Mouse (Mus musculus) MEL (cell line): ENCODE measurements around the gene Thbs3. TPM values are rescaled to one million over a fixed set of nuclear protein-coding genes. Genes with fewer than 3 reads are reported as not detected.

Experiments
- DNase-seq: peaks from one replicate; pipeline ENCODE4 v3.0.0; 2011; ENCODE audit warnings: low read depth, low spot score
- H3K27ac ChIP-seq: 2 replicates; pipeline ENCODE4 v1.5.1; 2012; ENCODE audit warnings: low read depth, mild to moderate bottlenecking, control low read depth, low read length, moderate library complexity; ENCODE audit not compliant: control insufficient read depth
- H3K27me3 ChIP-seq, 2 experiments: fragments of 150-350 bp in 1 of 2; sonication (generic) in 1 of 2; 2 replicates each; pipeline ENCODE4 v1.6.1; 2012; ENCODE audit warnings: low read length in 2 of 2, mild to moderate bottlenecking in 2 of 2, improper control_type of control experiment in 1 of 2, moderate library complexity in 1 of 2; ENCODE audit not compliant: insufficient read depth in 2 of 2, control insufficient read depth in 1 of 2
- H3K36me3 ChIP-seq, 2 experiments: 2 replicates each; pipeline ENCODE4 v1.6.1; 2012 to 2014; ENCODE audit warnings: low read length in 2 of 2, improper control_type of control experiment in 1 of 2, inconsistent platforms in 1 of 2, mild to moderate bottlenecking in 1 of 2; ENCODE audit not compliant: insufficient read depth in 2 of 2, control insufficient read depth in 1 of 2
- H3K4me1 ChIP-seq, 2 experiments: fragments of 150-350 bp in 1 of 2; sonication (generic) in 1 of 2; 2 replicates each; pipeline ENCODE4 v1.6.1; 2012; ENCODE audit warnings: low read length in 2 of 2, improper control_type of control experiment in 1 of 2, mild to moderate bottlenecking in 1 of 2; ENCODE audit not compliant: insufficient read depth in 2 of 2, control insufficient read depth in 1 of 2
- H3K4me3 ChIP-seq, 2 experiments: fragments of 150-350 bp in 1 of 2; sonication (generic) in 1 of 2; 2 replicates each; pipeline ENCODE4 v1.5.1; 2012; ENCODE audit warnings: low read depth in 2 of 2, low read length in 2 of 2, mild to moderate bottlenecking in 2 of 2, moderate library complexity in 2 of 2, control low read depth in 1 of 2, improper control_type of control experiment in 1 of 2; ENCODE audit not compliant: control insufficient read depth in 1 of 2, insufficient read depth in 1 of 2
- H3K79me2 ChIP-seq: 2 replicates; pipeline ENCODE4 v1.6.1; 2012; ENCODE audit warnings: mild to moderate bottlenecking, low read length, moderate library complexity; ENCODE audit not compliant: control insufficient read depth, poor library complexity, insufficient read depth
- H3K9ac ChIP-seq: 2 replicates; pipeline ENCODE4 v1.6.1; 2012; ENCODE audit warnings: low read depth, mild to moderate bottlenecking, control low read depth, low read length, moderate library complexity; ENCODE audit not compliant: control insufficient read depth, poor library complexity, severe bottlenecking
- H3K9me3 ChIP-seq: fragments of 150-350 bp; sonication (generic); replicated peaks from 2 replicates; pipeline ENCODE4 v1.6.1; 2012; ENCODE audit warnings: mild to moderate bottlenecking, low read length, improper control_type of control experiment, moderate library complexity; ENCODE audit not compliant: insufficient read depth
- CHD1 ChIP-seq: IDR thresholded peaks from 2 replicates; pipeline ENCODE4 v1.6.1; 2012; ENCODE audit warnings: low read depth, mild to moderate bottlenecking, inconsistent platforms, low read length, improper control_type of control experiment
- CHD2 ChIP-seq: IDR thresholded peaks from 2 replicates; pipeline ENCODE4 v1.6.1; 2011; ENCODE audit warnings: low read length, improper control_type of control experiment
- CTCF ChIP-seq, 3 experiments: IDR thresholded peaks in 2 of 3; conservative IDR thresholded peaks in 1 of 3; 2 replicates each; pipeline ENCODE4 v1.5.1; 2011 to 2012; ENCODE audit warnings: low read length in 3 of 3, low read depth in 2 of 3, mild to moderate bottlenecking in 2 of 3, improper control_type of control experiment in 1 of 3, inconsistent platforms in 1 of 3, mixed read lengths in 1 of 3, moderate library complexity in 1 of 3; ENCODE audit not compliant: control insufficient read depth in 1 of 3, insufficient read depth in 1 of 3, poor library complexity in 1 of 3, severe bottlenecking in 1 of 3
- E2F4 ChIP-seq: IDR thresholded peaks from 2 replicates; pipeline ENCODE4 v1.6.1; 2011; ENCODE audit warnings: low read depth, low read length, improper control_type of control experiment, borderline replicate concordance
- ELF1 ChIP-seq: IDR thresholded peaks from 2 replicates; pipeline ENCODE4 v1.6.1; 2014; ENCODE audit warnings: low read depth, mild to moderate bottlenecking, inconsistent platforms, low read length, improper control_type of control experiment, moderate library complexity
- EP300 ChIP-seq, 2 experiments: IDR thresholded peaks; 2 replicates each; pipeline ENCODE4 v1.6.1; 2011; ENCODE audit warnings: improper control_type of control experiment in 2 of 2, low read length in 2 of 2, low read depth in 1 of 2, mild to moderate bottlenecking in 1 of 2
- ETS1 ChIP-seq: IDR thresholded peaks from 2 replicates; pipeline ENCODE4 v1.6.1; 2012; ENCODE audit warnings: low read depth, mild to moderate bottlenecking, inconsistent platforms, low read length, improper control_type of control experiment, moderate library complexity
- GABPA ChIP-seq: IDR thresholded peaks from 2 replicates; pipeline ENCODE4 v1.6.1; 2012; ENCODE audit warnings: low read depth, mild to moderate bottlenecking, inconsistent platforms, low read length, improper control_type of control experiment, moderate library complexity
- GATA1 ChIP-seq: IDR thresholded peaks from 2 replicates; pipeline ENCODE4 v1.6.1; 2011; ENCODE audit warnings: low read depth, low read length, improper control_type of control experiment
- HCFC1 ChIP-seq: IDR thresholded peaks from 2 replicates; pipeline ENCODE4 v1.6.1; 2012; ENCODE audit warnings: low read depth, mild to moderate bottlenecking, inconsistent platforms, low read length, improper control_type of control experiment, moderate library complexity
- JUND ChIP-seq: IDR thresholded peaks from 2 replicates; pipeline ENCODE4 v1.6.1; 2011; ENCODE audit warnings: low read depth, mild to moderate bottlenecking, improper control_type of control experiment, low read length
- MAFK ChIP-seq: IDR thresholded peaks from 2 replicates; pipeline ENCODE4 v1.6.1; 2011; ENCODE audit warnings: low read depth, mild to moderate bottlenecking, low read length, improper control_type of control experiment, borderline replicate concordance
- MAX ChIP-seq: IDR thresholded peaks from 2 replicates; pipeline ENCODE4 v1.6.1; 2011; ENCODE audit warnings: low read length, improper control_type of control experiment
- MAZ ChIP-seq: IDR thresholded peaks from 2 replicates; pipeline ENCODE4 v1.6.1; 2012; ENCODE audit warnings: low read depth, mild to moderate bottlenecking, inconsistent platforms, low read length, improper control_type of control experiment
- MEF2A ChIP-seq: IDR thresholded peaks from 2 replicates; pipeline ENCODE4 v1.6.1; 2014; ENCODE audit warnings: low read depth, mild to moderate bottlenecking, inconsistent platforms, low read length, improper control_type of control experiment; ENCODE audit not compliant: poor library complexity, insufficient replicate concordance, severe bottlenecking; ENCODE audit errors: extremely low read depth
- MXI1 ChIP-seq: IDR thresholded peaks from 2 replicates; pipeline ENCODE4 v1.6.1; 2011; ENCODE audit warnings: mild to moderate bottlenecking, low read depth, low read length, improper control_type of control experiment
- MYB ChIP-seq: IDR thresholded peaks from 2 replicates; pipeline ENCODE4 v1.6.1; 2011; ENCODE audit warnings: mild to moderate bottlenecking, low read depth, low read length, improper control_type of control experiment
- MYC ChIP-seq: IDR thresholded peaks from 2 replicates; pipeline ENCODE4 v1.6.1; 2011; ENCODE audit warnings: low read depth, mild to moderate bottlenecking, low read length, improper control_type of control experiment, moderate library complexity
- NELFE ChIP-seq: IDR thresholded peaks from 2 replicates; pipeline ENCODE4 v1.6.1; 2011; ENCODE audit warnings: low read depth, low read length, improper control_type of control experiment
- NRF1 ChIP-seq: IDR thresholded peaks from 2 replicates; pipeline ENCODE4 v1.6.1; 2014; ENCODE audit warnings: low read depth, mild to moderate bottlenecking, inconsistent platforms, low read length, improper control_type of control experiment, moderate library complexity; ENCODE audit not compliant: poor library complexity, insufficient read depth, severe bottlenecking
- POLR2AphosphoS2 ChIP-seq: IDR thresholded peaks from 2 replicates; pipeline ENCODE4 v1.6.1; 2011; ENCODE audit warnings: low read length, improper control_type of control experiment
- RAD21 ChIP-seq: IDR thresholded peaks from 2 replicates; pipeline ENCODE4 v1.6.1; 2011; ENCODE audit warnings: mild to moderate bottlenecking, low read depth, low read length, improper control_type of control experiment
- RCOR1 ChIP-seq: IDR thresholded peaks from 2 replicates; pipeline ENCODE4 v1.6.1; 2012; ENCODE audit warnings: low read depth, mild to moderate bottlenecking, inconsistent platforms, low read length, improper control_type of control experiment
- SIN3A ChIP-seq: IDR thresholded peaks from 2 replicates; pipeline ENCODE4 v1.6.1; 2012; ENCODE audit warnings: low read length, improper control_type of control experiment, inconsistent platforms
- SMC3 ChIP-seq: IDR thresholded peaks from 2 replicates; pipeline ENCODE4 v1.6.1; 2011; ENCODE audit warnings: low read depth, low read length, improper control_type of control experiment
- TBP ChIP-seq: IDR thresholded peaks from 2 replicates; pipeline ENCODE4 v1.8.0; 2011; ENCODE audit warnings: low read depth, low read length, improper control_type of control experiment
- TCF12 ChIP-seq: IDR thresholded peaks from 2 replicates; pipeline ENCODE4 v1.6.1; 2014; ENCODE audit warnings: low read depth, mild to moderate bottlenecking, inconsistent platforms, low read length, improper control_type of control experiment, moderate library complexity
- UBTF ChIP-seq: IDR thresholded peaks from 2 replicates; pipeline ENCODE4 v1.6.1; 2012; ENCODE audit warnings: low read depth, mild to moderate bottlenecking, inconsistent platforms, low read length, improper control_type of control experiment, moderate library complexity, borderline replicate concordance; ENCODE audit not compliant: insufficient read depth
- USF1 ChIP-seq: IDR thresholded peaks from 2 replicates; pipeline ENCODE4 v1.6.1; 2014; ENCODE audit warnings: low read depth, mild to moderate bottlenecking, inconsistent platforms, low read length, improper control_type of control experiment, moderate library complexity
- USF2 ChIP-seq, 2 experiments: IDR thresholded peaks; 2 replicates each; pipeline ENCODE4 v1.6.1; 2011 to 2012; ENCODE audit warnings: improper control_type of control experiment in 2 of 2, low read length in 2 of 2, borderline replicate concordance in 1 of 2, inconsistent platforms in 1 of 2, low read depth in 1 of 2, mild to moderate bottlenecking in 1 of 2; ENCODE audit not compliant: insufficient read depth in 1 of 2
- ZC3H11A ChIP-seq: IDR thresholded peaks from 2 replicates; pipeline ENCODE4 v1.6.1; 2012; ENCODE audit warnings: low read depth, mild to moderate bottlenecking, inconsistent platforms, low read length, improper control_type of control experiment
- ZMIZ1 ChIP-seq: IDR thresholded peaks from 2 replicates; pipeline ENCODE4 v1.6.1; 2012; ENCODE audit warnings: low read depth, mild to moderate bottlenecking, inconsistent platforms, low read length, improper control_type of control experiment, moderate library complexity
- ZNF384 ChIP-seq: IDR thresholded peaks from 2 replicates; pipeline ENCODE4 v1.6.1; 2012; ENCODE audit warnings: low read depth, mild to moderate bottlenecking, inconsistent platforms, low read length, improper control_type of control experiment
- polyA plus RNA-seq, 2 experiments: library from polyadenylated mRNA; stranded (reverse) in 1 of 2; unstranded in 1 of 2; fragments of >175 nt in 1 of 2; fragments of >200 nt in 1 of 2; gene quantifications; 2 replicates each; pipeline versions ENCODE4 v1.2.1 to v1.2.4; 2012; ENCODE audit warnings: low replicate concordance in 2 of 2, low read depth in 1 of 2; ENCODE audit not compliant: insufficient read length in 2 of 2, insufficient read depth in 1 of 2, missing spikeins in 1 of 2
- total RNA-seq: library from RNA; depleted of rRNA; stranded (reverse); fragments of 300-350 nt; gene quantifications from 2 replicates; pipeline ENCODE4 v1.2.3, GENCODE M21; 2012

Gene Thbs3
- total and polyA plus RNA-seq, 3 experiments: 1.8 to 4.9 TPM; not detected in 1

DNA sequence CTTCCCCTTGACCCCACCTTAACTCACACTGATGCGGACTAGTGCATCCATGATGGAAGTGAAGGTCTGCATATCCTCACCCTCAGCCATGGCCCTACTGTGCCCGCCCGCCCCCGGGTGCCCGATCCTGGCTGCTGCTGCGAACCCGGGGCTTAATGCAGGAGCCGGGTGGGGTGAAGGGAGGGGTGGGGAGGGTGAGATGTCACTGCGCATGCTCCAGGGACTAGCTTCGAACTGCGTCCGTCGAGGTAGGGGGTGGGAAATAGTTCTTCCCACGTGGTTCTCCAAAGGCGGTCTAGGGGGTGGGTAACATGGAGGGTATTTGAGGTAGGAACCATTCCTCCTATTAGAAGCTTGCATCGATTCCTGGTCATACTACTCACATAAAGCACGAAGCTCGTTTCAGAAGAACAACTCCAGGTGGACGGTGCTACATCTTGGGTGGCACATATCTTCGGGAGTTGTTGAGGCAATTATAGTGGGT is 30.8 kb downstream of the Thbs3 start, which contains the start of gene Krtcap2:
Gene Krtcap2, plus strand, starts transcription at position 279 of the 484 bp plus-strand sequence.
- Histone ChIP-seq H3K27me3 (no peaks in the 10 kb centered on the region), H3K4me3 (peak within 1 kb of the TSS; percentile 84 to 89), H3K4me1 (peaks cover 15 to 16% of the 10 kb centered on the region in 2 experiments; a peak in 3 of 4 replicates), H3K79me2 (peaks cover 17% of the 10 kb centered on the region), H3K27ac (peak within 1 kb of the TSS; percentile 98)
- TF ChIP-seq TCF12 (peak; percentile 41; the same call in 1 of the 2 replicates), POLR2AphosphoS2 (no peak), MAX (peak; percentile 98), GATA1 (no peak), TBP (no peak), MXI1 (peak; percentile 82), ETS1 (peak; percentile 46; the same call in 1 of the 2 replicates), CHD2 (no peak), RCOR1 (0 out of 2 replicates have a peak, but pooled peaks have one; percentile 13), MAZ (peak; percentile 95), HCFC1 (no peak), MYC (peak; percentile 86), JUND (no peak), SIN3A (peak; percentile 19; the same call in 1 of the 2 replicates), NRF1 (peak; percentile 98), E2F4 (0 out of 2 replicates have a peak, but pooled peaks have one; percentile 25), GABPA (no peak), MAFK (no peak), EP300 (IDR thresholded peaks at IDR 0.05; ENCODE audit: low read depth in 1 of 2, low read length in 2 of 2) (no peak), NELFE (no peak; the same call in 1 of the 2 replicates), ELF1 (no peak), RAD21 (no peak), MEF2A (no peak), UBTF (no peak), ZC3H11A (no peak), USF2 (IDR thresholded peaks at IDR 0.05; ENCODE audit: borderline replicate concordance in 1 of 2, insufficient read depth in 1 of 2, low read depth in 1 of 2, low read length in 2 of 2) (peak in 1 of 2 experiments; percentile 44; a peak in 1 of 4 replicates), ZNF384 (no peak), CHD1 (0 out of 2 replicates have a peak, but pooled peaks have one; percentile 70), USF1 (peak; percentile 85), SMC3 (no peak), ZMIZ1 (no peak), MYB (no peak), CTCF (IDR thresholded peaks at IDR 0.05 in 2 of 3, conservative IDR thresholded peaks at IDR 0.05 in 1 of 3; ENCODE audit: control insufficient read depth in 1 of 3, insufficient read depth in 1 of 3, low read depth in 2 of 3, low read length in 3 of 3, poor library complexity in 1 of 3, severe bottlenecking in 1 of 3) (no peak; a peak in 1 of 6 replicates)
- TF ChIP-seq, all 39 proteins: peak for 13
- DNase-seq: peak; percentile 94
- H3K9ac ChIP-seq: peak within 1 kb of the TSS; percentile 99
- H3K9me3 ChIP-seq: no peaks in the 10 kb centered on the region
- H3K36me3 ChIP-seq: peaks cover 7 to 16% of the 10 kb centered on the region in 2 experiments; a peak in 3 of 4 replicates
